Mouse (Mus musculus) small intestine, adult 2 months (tissue): ENCODE measurements around the gene Gpc2. TPM values are rescaled to one million over a fixed set of nuclear protein-coding genes. Genes with fewer than 3 reads are reported as not detected.

ENCODE experiments used
- H3K27ac ChIP-seq: fragments of 200-500 bp; 2 replicates; pipeline ENCODE4 v1.5.1; 2012; ENCODE audit warnings: low read depth, low read length, control low read depth, inconsistent platforms; ENCODE audit not compliant: insufficient read depth
- H3K27me3 ChIP-seq: fragments of 200-500 bp; 2 replicates; pipeline ENCODE4 v1.6.1; 2012; ENCODE audit warnings: mild to moderate bottlenecking, moderate library complexity, low read length, inconsistent platforms; ENCODE audit not compliant: control insufficient read depth, insufficient read depth
- H3K36me3 ChIP-seq: fragments of 200-500 bp; 2 replicates; pipeline ENCODE4 v1.6.1; 2012; ENCODE audit warnings: mild to moderate bottlenecking, low read length, control low read depth, inconsistent platforms; ENCODE audit not compliant: control insufficient read depth, insufficient read depth
- H3K4me1 ChIP-seq: fragments of 200-500 bp; 2 replicates; pipeline ENCODE4 v1.6.1; 2012; ENCODE audit warnings: low read length, inconsistent platforms, mixed read lengths; ENCODE audit not compliant: control insufficient read depth, insufficient read depth, insufficient read length
- H3K4me3 ChIP-seq: fragments of 200-500 bp; 2 replicates; pipeline ENCODE4 v1.5.1; 2012; ENCODE audit warnings: low read depth, mild to moderate bottlenecking, control low read depth, inconsistent platforms, low read length, moderate library complexity
- CTCF ChIP-seq: fragments of 200-500 bp; IDR thresholded peaks from 2 replicates; pipeline ENCODE4 v1.5.1; 2012; ENCODE audit warnings: low read depth, mild to moderate bottlenecking, control low read depth, inconsistent platforms, low read length, moderate library complexity, mixed read lengths; ENCODE audit not compliant: insufficient replicate concordance, insufficient read length; ENCODE audit errors: extremely low read depth
- POLR2A ChIP-seq: fragments of 200-500 bp; IDR thresholded peaks from 2 replicates; pipeline ENCODE4 v1.6.1; 2012; ENCODE audit warnings: low read depth, mild to moderate bottlenecking, control low read depth, inconsistent platforms, low read length, moderate library complexity
- WGBS: fragments of 180-500 bp; shearing (Covaris S2); methylation state at CpG from one replicate; pipeline ENCODE4 v1.1.7; 2018; 5-methylcytosine and 5-hydroxymethylcytosine counted together
- polyA plus RNA-seq: library from polyadenylated mRNA; depleted of rRNA; stranded (reverse); fragments of >200 nt; gene quantifications from 2 replicates; pipeline ENCODE4 v1.2.3, GENCODE M21; 2012

The Gpc2 gene
- polyA plus RNA-seq, 1 experiment, result 1.1 TPM

DNA sequence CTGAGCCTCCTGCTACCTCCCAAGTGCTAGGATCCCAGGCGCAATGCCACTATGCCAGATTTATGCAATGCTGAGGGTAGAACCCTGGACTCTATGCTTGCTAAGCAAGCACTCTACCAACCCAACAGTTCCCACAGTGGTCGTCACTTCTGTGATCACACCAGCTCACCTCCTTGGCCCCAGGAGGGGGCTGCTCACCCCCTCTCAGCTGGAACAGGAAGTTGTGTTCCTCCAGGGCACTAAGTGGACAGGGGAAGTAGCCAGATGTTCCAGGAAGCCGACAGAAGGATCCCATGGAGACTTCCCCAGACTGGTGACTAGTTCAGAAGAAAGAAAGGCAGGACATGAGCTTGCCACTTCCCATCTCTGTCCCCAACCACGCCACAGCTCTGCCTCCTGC lies 17.8 kb downstream of the Gpc2 start:
- TF ChIP-seq CTCF (no peak), POLR2A (no peak)
- H3K27ac ChIP-seq, result no peak overlapping the region; the same call in 1 of the 2 replicates
- H3K27me3 ChIP-seq, result no peaks in the 10 kb centered on the region
- H3K4me1 ChIP-seq, result peaks cover 12% of the 10 kb centered on the region; the same call in 1 of the 2 replicates
- 76% methylated on average over 4 of the region's 4 CpGs for WGBS
- peak overlapping the region; percentile 94; the same call in 1 of the 2 replicates for H3K4me3 ChIP-seq
- H3K36me3 ChIP-seq, result peaks cover 35% of the 10 kb centered on the region

DNA sequence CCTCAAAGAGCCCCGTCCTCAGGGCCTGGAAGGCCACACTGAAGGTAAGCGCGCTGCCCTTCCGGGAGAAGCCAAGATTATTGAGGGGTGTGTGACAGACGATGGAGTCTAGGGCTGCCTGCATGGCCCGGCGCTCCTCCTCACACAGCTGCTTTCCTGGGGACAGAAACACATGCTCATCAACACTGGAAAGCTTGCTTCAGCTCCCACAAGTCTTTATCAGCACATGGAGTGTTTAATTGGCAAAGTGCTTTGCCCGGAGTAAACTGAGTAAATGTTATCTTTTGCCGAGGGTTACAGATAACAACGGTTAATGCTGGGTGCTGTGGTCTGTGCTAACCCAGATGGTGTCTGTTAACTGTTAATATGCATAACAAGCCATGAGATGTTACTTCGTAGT lies 19.0 kb downstream of the Gpc2 start:
- 59% methylated on average over 11 of the region's 11 CpGs for WGBS
- Histone ChIP-seq H3K4me1 (peaks cover 14% of the 10 kb centered on the region), H3K4me3 (no peak overlapping the region), H3K27me3 (no peaks in the 10 kb centered on the region), H3K36me3 (peaks cover 35% of the 10 kb centered on the region), H3K27ac (no peak overlapping the region)
- TF ChIP-seq CTCF (no peak), POLR2A (no peak)

DNA sequence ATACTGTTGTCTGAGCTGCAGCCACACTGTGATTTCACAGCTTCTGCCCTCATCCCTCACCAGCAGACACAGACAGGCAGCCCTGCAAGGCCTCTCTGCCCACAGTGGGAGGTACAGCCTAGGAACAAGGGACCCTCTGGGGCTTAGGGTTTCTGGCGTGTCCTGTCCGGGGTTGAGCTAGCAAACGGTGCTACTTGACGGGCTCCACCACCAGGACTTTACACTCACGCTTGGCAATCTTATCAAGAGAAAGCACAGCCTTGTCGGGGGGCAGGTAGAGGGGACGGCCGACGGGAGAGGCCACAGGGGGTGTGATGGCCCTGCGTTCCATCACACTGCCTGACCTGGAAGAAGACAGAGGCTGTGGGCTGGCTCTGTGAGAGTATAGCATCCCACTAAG lies 19.8 kb downstream of the Gpc2 start:
- WGBS, result 86% methylated on average over 10 of the region's 10 CpGs
- TF ChIP-seq CTCF (no peak), POLR2A (no peak)
- H3K27ac ChIP-seq, result no peak overlapping the region
- H3K27me3 ChIP-seq, result no peaks in the 10 kb centered on the region
- peaks cover 14% of the 10 kb centered on the region for H3K4me1 ChIP-seq
- peaks cover 35% of the 10 kb centered on the region for H3K36me3 ChIP-seq
- H3K4me3 ChIP-seq, result no peak overlapping the region

DNA sequence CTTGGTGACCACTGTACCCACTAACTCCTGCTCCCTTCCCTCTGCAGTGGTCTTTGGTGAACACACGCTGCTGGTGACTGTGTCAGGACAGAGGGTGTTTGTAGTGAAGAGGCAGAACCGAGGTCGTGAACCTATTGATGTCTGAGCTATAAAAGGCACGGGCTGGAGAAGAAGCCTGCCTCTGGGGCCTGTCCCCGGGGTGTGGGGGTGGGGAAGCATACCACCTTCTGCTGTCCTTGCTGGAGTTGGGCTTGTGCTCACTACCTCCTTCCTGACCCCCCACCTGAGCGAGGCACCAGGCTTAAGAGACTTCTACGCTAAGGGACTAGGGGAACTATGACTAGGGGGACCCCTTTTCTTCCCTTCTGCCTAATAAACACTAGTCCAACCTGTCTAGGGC lies 20.8 kb downstream of the Gpc2 start:
- no peak for TF ChIP-seq POLR2A
- no peak for TF ChIP-seq CTCF
- Histone ChIP-seq H3K36me3 (peaks cover 35% of the 10 kb centered on the region), H3K4me1 (peaks cover 13% of the 10 kb centered on the region), H3K27me3 (no peaks in the 10 kb centered on the region), H3K27ac (no peak overlapping the region), H3K4me3 (no peak overlapping the region)
- WGBS, result 61% methylated on average over 7 of the region's 7 CpGs

DNA sequence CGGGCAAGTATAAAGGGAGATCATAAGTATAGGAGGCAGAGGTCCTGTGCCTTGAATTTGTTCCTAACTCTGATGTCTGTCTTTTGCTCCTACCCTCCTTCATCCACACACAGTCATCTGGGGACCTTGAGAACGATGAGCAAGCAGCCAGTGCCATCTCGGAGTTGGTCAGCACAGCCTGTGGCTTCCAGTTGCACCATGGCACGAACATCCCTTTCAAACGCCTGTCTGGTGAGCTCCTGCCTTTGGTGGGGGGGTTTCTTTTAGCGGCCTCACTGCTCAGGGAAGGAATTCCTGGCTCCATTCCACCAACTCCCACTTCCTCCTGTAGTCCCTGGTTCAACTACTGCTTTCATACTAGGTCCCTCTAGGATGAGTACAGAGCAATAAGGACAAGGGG lies 21.3 kb downstream of the Gpc2 start:
- 84% methylated on average over 6 of the region's 6 CpGs for WGBS
- TF ChIP-seq CTCF (no peak), POLR2A (no peak)
- Histone ChIP-seq H3K4me3 (no peak overlapping the region), H3K27ac (no peak overlapping the region), H3K4me1 (peaks cover 13% of the 10 kb centered on the region), H3K27me3 (no peaks in the 10 kb centered on the region), H3K36me3 (peaks cover 35% of the 10 kb centered on the region)

DNA sequence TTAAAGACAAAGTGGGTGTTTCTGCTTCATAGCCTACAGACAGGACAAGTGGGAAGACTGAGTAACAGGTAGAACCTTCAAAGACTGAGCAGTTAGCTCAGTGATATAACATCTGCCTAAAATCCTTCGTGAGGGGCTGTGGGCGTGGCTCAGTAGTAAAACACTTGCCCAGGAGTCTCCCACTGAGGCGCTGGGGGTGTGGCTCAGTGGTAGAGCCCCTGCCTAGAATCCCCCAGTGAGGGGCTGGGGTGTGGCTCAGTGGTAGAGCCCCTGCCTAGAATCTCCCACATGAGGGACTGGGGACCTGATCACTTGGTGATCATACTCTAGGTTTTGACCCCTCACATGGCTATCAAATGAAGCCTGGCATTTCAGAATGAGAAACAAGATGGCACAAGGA lies 21.7 kb downstream of the Gpc2 start:
- WGBS, result 76% methylated on average over 3 of the region's 3 CpGs
- Histone ChIP-seq H3K27me3 (no peaks in the 10 kb centered on the region), H3K4me1 (peaks cover 13% of the 10 kb centered on the region), H3K27ac (no peak overlapping the region), H3K4me3 (no peak overlapping the region), H3K36me3 (peaks cover 35% of the 10 kb centered on the region)
- TF ChIP-seq CTCF (no peak), POLR2A (no peak)

DNA sequence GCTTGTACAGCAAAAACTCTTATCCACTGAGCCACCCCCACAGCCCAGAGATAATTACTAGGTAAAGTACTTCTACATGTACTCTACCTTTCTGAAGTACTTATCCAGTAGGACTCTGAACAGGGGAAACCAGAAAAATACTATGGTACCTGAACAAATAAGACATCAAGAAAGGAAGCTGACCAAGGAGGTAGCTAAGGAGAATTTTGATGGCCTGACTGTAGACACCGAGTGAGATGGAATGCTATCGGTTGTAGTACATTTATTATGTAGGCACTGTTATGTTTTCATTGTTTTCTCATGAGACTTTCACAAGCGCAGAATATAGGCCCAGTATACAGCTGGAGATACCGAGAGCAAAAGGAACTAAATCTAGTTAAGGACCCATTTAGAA lies 22.2 kb downstream of the Gpc2 start:
- Histone ChIP-seq H3K36me3 (peaks cover 35% of the 10 kb centered on the region), H3K4me3 (no peak overlapping the region), H3K4me1 (peaks cover 10% of the 10 kb centered on the region), H3K27me3 (no peaks in the 10 kb centered on the region), H3K27ac (peak overlapping the region; percentile 67)
- 84% methylated on average over 4 of the region's 4 CpGs for WGBS
- TF ChIP-seq POLR2A (no peak), CTCF (no peak)

DNA sequence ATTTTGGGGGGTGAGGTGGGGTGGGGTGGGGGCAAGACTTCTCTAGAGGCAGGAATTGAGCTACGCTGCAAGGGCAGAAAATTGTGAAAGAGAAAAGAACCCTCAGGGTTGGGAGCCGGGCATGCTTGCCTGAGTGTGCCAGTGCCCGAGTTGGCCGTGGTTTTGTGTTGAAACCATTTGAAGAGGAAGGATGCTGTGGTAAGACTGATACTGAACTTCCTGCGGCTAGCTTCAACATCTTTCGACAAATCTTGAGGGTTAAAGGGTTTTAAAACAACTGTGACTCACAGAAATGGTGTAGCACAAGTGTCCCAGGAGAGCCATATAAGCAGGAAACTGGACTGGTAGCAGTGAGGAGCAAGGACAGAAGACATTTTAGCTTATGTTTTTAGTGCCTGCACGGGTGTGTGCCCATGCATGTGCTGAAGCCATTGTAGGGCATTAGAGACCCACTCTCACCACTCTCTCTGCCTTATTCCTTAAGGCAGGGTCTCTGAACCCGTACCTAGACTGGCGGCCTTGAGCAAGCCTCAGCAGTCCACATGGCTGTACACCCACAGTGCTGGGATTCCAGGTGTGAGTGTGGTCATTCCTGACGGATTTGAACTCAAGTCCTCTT lies 22.7 kb downstream of the Gpc2 start:
- peaks cover 8% of the 10 kb centered on the region for H3K4me1 ChIP-seq
- H3K27me3 ChIP-seq, result no peaks in the 10 kb centered on the region
- H3K4me3 ChIP-seq, result peak overlapping the region; percentile 24; the same call in 1 of the 2 replicates
- WGBS, result 83% methylated on average over 10 of the region's 10 CpGs
- TF ChIP-seq CTCF, result no peak
- TF ChIP-seq POLR2A, result no peak
- H3K27ac ChIP-seq, result peak overlapping the region; percentile 67
- H3K36me3 ChIP-seq, result peaks cover 35% of the 10 kb centered on the region
